Mouse (Mus musculus) testis, adult 2 months (tissue): Measurements from ENCODE around the gene Atp8b2.

Experiments used
- CTCF ChIP-seq: fragments of 200-500 bp; IDR thresholded peaks from 2 replicates; pipeline ENCODE4 v1.5.1; 2012; ENCODE audit warnings: low read depth, mild to moderate bottlenecking, inconsistent platforms, low read length, moderate library complexity; ENCODE audit not compliant: control insufficient read depth, insufficient read depth, insufficient replicate concordance
- POLR2A ChIP-seq: fragments of 200-500 bp; IDR thresholded peaks from 2 replicates; pipeline ENCODE4 v1.6.1; 2012; ENCODE audit warnings: low read depth, mild to moderate bottlenecking, inconsistent platforms, low read length, moderate library complexity; ENCODE audit not compliant: control insufficient read depth

DNA sequence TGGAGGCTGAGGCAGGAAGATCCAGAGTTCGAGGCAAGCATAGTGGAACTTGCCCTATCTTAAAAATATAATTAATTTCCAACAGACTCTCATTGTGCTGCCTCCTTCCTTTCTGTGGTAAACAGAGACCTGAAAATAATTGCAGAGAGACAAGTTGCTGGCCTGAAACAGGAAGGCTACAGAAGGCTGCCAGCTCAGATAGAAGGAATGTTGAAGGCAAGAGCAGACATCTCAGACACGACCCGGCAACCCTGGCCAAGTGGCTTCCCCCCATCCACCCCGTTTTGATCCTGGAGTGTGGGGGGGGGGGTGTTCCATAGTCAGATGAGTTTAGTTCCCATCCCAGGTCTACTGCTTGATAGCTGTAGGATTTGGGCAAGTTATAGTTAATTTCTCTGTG, 48.6 kb downstream of the Atp8b2 start:
- TF ChIP-seq POLR2A (no peak), CTCF (no peak)
